Mouse (Mus musculus) neural tube, embryonic 11.5 days (tissue): ENCODE measurements at regions not wholly inside any gene's neighbourhood (a gene's known extent, or its start where the extent isn't known, plus 50 kb on each side); places are given as distances from the start of the nearest gene placed in this dataset.

Source experiments
- ATAC-seq: fragments of 200-750 bp; cut with Nextera tagmentation; 2 replicates; pipeline ENCODE4 v1.8.0; 2017; ENCODE audit warnings: moderate number of reproducible peaks, mild to moderate bottlenecking, moderate TSS enrichment, moderate library complexity; ENCODE audit not compliant: insufficient read depth, low FRiP score, low TSS enrichment
- DNase-seq: peaks from one replicate; pipeline ENCODE4 v3.0.0-alpha.2; 2015; ENCODE audit warnings: low spot score
- H3K27ac ChIP-seq: fragments of 300-500 bp; sonication (generic); 2 replicates; pipeline ENCODE4 v1.5.1; 2014; ENCODE audit warnings: low read depth, mild to moderate bottlenecking, low read length
- H3K27me3 ChIP-seq: fragments of 300-500 bp; sonication (generic); 2 replicates; pipeline ENCODE4 v1.6.1; 2014; ENCODE audit warnings: mild to moderate bottlenecking, low read length, mixed read lengths; ENCODE audit not compliant: control insufficient read depth, insufficient read depth
- H3K36me3 ChIP-seq: fragments of 300-500 bp; sonication (generic); 2 replicates; pipeline ENCODE4 v1.6.1; 2014; ENCODE audit warnings: mild to moderate bottlenecking, low read length, moderate library complexity, mixed read lengths; ENCODE audit not compliant: control insufficient read depth, insufficient read depth
- H3K4me1 ChIP-seq: fragments of 300-500 bp; sonication (generic); 2 replicates; pipeline ENCODE4 v1.6.1; 2014; ENCODE audit warnings: low read length, mixed read lengths; ENCODE audit not compliant: control insufficient read depth, insufficient read depth
- H3K4me2 ChIP-seq: fragments of 300-500 bp; sonication (generic); 2 replicates; pipeline ENCODE4 v1.6.1; 2014; ENCODE audit warnings: low read depth, mild to moderate bottlenecking, moderate library complexity
- H3K4me3 ChIP-seq: fragments of 300-500 bp; sonication (generic); 2 replicates; pipeline ENCODE4 v1.5.1; 2014; ENCODE audit warnings: low read depth, low read length
- H3K9ac ChIP-seq: fragments of 300-500 bp; sonication (generic); 2 replicates; pipeline ENCODE4 v1.6.1; 2014; ENCODE audit warnings: mild to moderate bottlenecking, low read length
- H3K9me3 ChIP-seq: fragments of 300-500 bp; sonication (generic); 2 replicates; pipeline ENCODE4 v1.6.1; 2016; ENCODE audit warnings: low read length; ENCODE audit not compliant: control insufficient read depth
- WGBS: fragments of 180-500 bp; shearing (Covaris S2); extraction: QIAGEN DNeasy Blood & Tissue Kit; methylation state at CpG from one replicate; pipeline ENCODE4 v1.1.7; 2014; 5-methylcytosine and 5-hydroxymethylcytosine counted together

DNA sequence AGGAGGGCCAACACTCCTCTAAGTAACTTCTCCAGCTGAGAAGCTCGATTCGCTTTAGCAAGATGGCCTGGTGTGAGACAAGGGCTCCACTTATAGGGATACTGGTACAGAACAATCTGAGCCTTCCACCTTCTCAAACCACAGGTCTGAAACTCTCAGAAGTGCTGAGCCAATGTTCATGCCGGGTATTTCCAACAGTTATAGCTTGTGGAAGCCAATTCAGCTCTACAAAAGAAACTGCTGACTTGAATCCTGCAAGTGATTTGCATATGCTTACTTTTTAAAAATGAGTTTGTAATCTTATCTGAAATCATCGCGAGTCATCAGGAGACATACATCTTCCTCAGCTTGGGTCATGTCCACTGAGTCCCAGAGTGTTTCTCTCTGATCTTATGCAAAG, 273.2 kb downstream of the Car8 start:
- DNase-seq (no peak), ATAC-seq (no peak)
- Histone ChIP-seq H3K9me3 (no peaks in the 10 kb centered on the region), H3K36me3 (no peaks in the 10 kb centered on the region), H3K9ac (no peak overlapping the region), H3K4me3 (no peak overlapping the region), H3K27me3 (no peaks in the 10 kb centered on the region), H3K27ac (no peak overlapping the region), H3K4me2 (no peak overlapping the region), H3K4me1 (no peaks in the 10 kb centered on the region)
- 97% methylated on average over 5 of the region's 5 CpGs for WGBS

DNA sequence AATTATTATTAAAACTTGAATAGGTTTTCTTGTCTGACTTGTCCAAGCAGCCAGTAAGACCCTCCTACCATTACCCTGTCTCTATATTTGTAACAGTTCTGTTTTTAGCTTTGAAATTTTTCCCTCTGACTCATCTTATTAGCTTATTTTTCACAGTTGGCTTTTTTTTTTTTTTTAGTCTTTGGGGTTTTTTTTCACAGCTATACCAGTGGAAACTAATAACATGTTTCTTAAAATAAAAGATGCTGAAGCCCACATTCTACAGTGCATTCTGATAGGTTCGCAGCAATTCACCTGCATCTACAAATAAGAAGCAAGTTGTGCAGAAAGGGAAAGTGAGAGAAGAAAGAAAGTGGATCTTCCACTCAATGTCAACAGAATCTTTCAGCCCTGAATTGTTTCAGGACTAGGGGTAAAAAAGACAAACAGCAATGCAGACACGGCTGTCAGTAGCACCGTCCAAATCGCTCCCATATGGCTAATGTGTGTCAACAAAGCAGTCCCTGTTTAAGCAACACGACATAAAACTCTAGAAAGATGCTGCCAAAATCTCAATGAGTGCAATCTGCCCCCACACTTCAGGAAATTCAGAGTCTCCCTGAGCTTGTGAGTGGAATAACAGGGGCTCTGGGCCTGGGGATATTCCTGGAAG, 277.2 kb downstream of the Car8 start:
- DNase-seq (no peak), ATAC-seq (no peak)
- WGBS: 69% methylated on average over 5 of the region's 5 CpGs
- Histone ChIP-seq H3K36me3 (no peaks in the 10 kb centered on the region), H3K27me3 (no peaks in the 10 kb centered on the region), H3K4me3 (no peak overlapping the region), H3K9me3 (no peaks in the 10 kb centered on the region), H3K27ac (no peak overlapping the region), H3K9ac (no peak overlapping the region), H3K4me1 (no peaks in the 10 kb centered on the region), H3K4me2 (no peak overlapping the region)

DNA sequence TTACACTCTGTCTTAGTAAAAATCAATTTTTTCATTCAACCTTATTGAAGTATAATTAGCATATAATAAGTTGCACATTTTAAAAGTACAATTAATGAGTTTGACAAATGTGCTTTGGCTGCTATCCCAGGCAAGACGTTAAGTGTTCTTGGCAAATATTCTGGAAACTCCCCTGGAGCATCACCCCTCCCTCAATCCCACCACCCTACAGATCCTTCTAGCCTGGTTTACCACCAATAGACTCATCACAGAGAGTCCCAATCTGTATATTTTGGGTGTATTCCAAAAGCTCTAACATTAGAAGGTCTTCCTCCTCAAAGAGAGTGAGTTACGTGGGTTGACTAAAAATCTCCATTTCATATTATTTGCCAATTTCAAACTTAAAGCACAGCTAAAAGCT, 278.5 kb downstream of the Car8 start:
- Histone ChIP-seq H3K9me3 (no peaks in the 10 kb centered on the region), H3K27ac (no peak overlapping the region), H3K9ac (no peak overlapping the region), H3K4me3 (no peak overlapping the region), H3K4me2 (no peak overlapping the region), H3K4me1 (no peaks in the 10 kb centered on the region), H3K27me3 (no peaks in the 10 kb centered on the region), H3K36me3 (no peaks in the 10 kb centered on the region)
- no peak for DNase-seq
- WGBS: 72% methylated on average over 2 of the region's 2 CpGs
- no peak for ATAC-seq

DNA sequence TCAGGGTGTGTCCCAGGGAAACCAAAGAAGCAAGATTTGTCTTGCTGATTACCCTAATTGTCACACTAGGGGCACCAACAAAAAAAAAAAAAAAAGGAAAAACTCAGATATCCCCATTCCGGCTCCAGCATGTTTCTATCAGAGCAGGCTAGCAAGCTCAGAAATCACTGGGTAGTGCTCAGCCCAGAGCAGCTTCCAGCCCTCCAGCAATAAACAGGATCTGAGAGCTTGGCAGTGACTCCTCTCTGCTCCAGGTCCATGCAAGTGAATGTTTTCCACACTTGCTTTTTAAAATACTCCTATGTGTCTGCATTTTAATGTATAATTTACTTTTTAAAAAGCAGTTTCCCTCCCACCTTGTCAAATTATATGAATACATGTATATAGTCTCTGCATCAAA, 290.8 kb downstream of the Car8 start:
- 79% methylated on average over 1 of the region's 1 CpGs for WGBS
- no peak overlapping the region for H3K4me3 ChIP-seq
- ATAC-seq: no peak

DNA sequence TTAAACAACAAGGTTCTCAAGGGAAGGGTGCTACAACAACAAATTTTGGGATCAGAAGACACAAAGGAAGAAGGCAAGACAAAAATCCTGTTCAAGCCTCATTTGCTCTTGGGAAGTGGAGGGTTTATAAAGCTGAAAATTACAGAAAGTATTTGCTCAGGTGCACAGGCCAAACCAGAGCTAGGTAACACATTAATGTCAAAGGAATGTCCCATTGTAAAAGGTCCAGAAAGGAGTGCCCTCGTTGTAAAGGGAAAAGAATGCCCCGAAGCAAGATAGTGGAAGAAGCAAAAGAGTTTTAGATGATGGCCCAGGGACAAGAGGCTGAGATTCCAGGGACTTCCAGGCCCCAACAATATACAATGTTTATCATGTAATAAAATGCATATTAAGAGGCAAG, 317.3 kb downstream of the Car8 start:
- H3K4me2 ChIP-seq: no peak overlapping the region
- WGBS: 64% methylated on average over 2 of the region's 2 CpGs
- no peaks in the 10 kb centered on the region for H3K4me1 ChIP-seq
- H3K36me3 ChIP-seq: no peaks in the 10 kb centered on the region
- H3K9ac ChIP-seq: no peak overlapping the region
- no peak for ATAC-seq
- H3K27ac ChIP-seq: no peak overlapping the region
- H3K4me3 ChIP-seq: no peak overlapping the region
- H3K27me3 ChIP-seq: no peaks in the 10 kb centered on the region
- H3K9me3 ChIP-seq: no peaks in the 10 kb centered on the region
- no peak for DNase-seq

More for the DNA sequence above, 290.8 kb downstream of the Car8 start:
- no peak for DNase-seq
- H3K36me3 ChIP-seq: no peaks in the 10 kb centered on the region
- H3K9ac ChIP-seq: no peak overlapping the region
- H3K27ac ChIP-seq: no peak overlapping the region
- H3K9me3 ChIP-seq: no peaks in the 10 kb centered on the region
- no peaks in the 10 kb centered on the region for H3K4me1 ChIP-seq
- no peak overlapping the region for H3K4me2 ChIP-seq
- no peaks in the 10 kb centered on the region for H3K27me3 ChIP-seq

DNA sequence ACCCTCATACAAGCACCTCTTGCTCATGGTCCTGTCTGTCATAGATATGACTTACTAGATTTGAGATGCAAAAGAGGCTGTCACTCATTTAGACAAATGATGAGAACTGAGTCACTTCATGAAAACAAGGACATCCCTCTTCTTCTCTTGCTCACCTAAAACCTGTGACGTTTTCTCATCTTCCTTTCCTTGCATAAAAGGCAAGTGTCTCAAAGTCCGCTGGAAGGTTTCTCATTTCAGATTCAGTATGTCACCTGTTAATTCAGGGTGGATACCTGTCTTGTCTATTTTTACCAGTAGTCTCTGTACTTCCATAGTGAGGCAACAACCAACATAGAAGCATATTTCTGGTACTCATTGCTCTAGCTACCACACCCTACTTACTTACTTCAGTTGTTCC, 325.6 kb downstream of the Car8 start:
- no peaks in the 10 kb centered on the region for H3K4me1 ChIP-seq
- H3K4me2 ChIP-seq: no peak overlapping the region
- H3K4me3 ChIP-seq: no peak overlapping the region
- H3K9me3 ChIP-seq: no peaks in the 10 kb centered on the region
- ATAC-seq (no peak), DNase-seq (no peak)
- no peak overlapping the region for H3K27ac ChIP-seq
- H3K36me3 ChIP-seq: no peaks in the 10 kb centered on the region
- 93% methylated on average over 2 of the region's 2 CpGs for WGBS
- H3K27me3 ChIP-seq: no peaks in the 10 kb centered on the region
- no peak overlapping the region for H3K9ac ChIP-seq

DNA sequence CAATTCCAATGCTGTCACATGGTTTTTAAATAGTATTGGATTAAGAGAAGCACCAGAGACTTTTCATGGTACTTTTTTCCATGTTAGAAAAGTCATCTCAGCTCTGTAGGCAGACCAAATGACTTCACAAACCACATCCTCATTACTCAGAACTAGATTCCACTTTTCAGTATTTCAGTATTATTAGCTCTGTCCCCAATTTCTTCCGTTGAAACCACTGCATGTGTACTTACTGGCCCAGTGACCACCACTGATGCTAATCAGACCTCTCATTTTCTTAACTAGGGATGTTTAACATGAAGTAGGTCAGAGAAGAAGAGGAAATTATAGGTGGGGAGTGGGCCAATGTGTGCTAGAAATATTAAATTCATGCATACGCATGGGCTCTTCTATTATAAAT, 326.2 kb downstream of the Car8 start:
- H3K27me3 ChIP-seq: no peaks in the 10 kb centered on the region
- no peak overlapping the region for H3K9ac ChIP-seq
- no peaks in the 10 kb centered on the region for H3K4me1 ChIP-seq
- H3K4me3 ChIP-seq: no peak overlapping the region
- no peak overlapping the region for H3K4me2 ChIP-seq
- H3K9me3 ChIP-seq: no peaks in the 10 kb centered on the region
- no peaks in the 10 kb centered on the region for H3K36me3 ChIP-seq
- ATAC-seq: no peak
- 91% methylated on average over 2 of the region's 2 CpGs for WGBS
- H3K27ac ChIP-seq: no peak overlapping the region
- DNase-seq: no peak

DNA sequence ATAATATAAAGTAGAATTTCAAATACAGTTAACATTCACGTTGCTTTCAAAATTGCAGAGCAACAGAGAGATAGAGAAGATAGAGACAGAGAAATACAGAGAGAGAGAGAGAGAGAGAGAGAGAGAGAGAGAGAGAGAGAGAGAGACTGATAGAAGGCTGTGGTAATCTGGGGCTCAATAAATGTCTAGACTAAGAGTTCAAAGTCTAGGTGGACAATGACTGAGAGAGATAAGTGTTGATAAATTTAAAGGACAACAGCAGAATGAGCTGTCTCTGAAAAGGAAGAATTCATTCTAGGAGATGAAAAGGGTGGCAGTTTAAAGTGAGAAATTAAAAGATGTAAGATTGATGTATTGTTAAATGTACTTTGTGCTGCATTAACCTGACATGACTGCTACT, 335.7 kb downstream of the Car8 start:
- H3K27me3 ChIP-seq: no peaks in the 10 kb centered on the region
- no peak overlapping the region for H3K4me3 ChIP-seq
- no peak for ATAC-seq
- no peaks in the 10 kb centered on the region for H3K36me3 ChIP-seq
- no peak overlapping the region for H3K4me2 ChIP-seq
- H3K4me1 ChIP-seq: no peaks in the 10 kb centered on the region
- no peak overlapping the region for H3K27ac ChIP-seq
- WGBS: 50% methylated on average over 1 of the region's 1 CpGs
- DNase-seq: no peak
- H3K9me3 ChIP-seq: no peaks in the 10 kb centered on the region
- H3K9ac ChIP-seq: no peak overlapping the region

DNA sequence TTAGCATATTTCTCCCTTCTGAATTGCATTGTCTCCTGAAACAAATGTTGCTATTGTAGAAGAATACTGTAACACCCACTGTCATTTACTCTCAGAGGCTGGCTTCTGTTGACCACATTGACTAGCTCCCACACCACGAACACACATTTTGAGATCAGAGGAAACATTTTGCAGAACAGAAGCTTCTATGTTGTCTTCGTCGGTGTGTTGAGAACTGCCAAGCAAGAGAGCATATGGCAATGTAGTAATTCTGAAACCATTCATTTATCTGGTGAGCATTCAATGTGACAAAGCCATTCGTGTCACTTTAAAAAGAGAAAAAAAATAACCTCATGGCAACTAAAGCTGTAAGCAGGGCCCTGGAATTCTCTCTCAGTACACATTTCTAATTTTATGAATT, 343.9 kb downstream of the Car8 start:
- H3K4me3 ChIP-seq: no peak overlapping the region
- no peaks in the 10 kb centered on the region for H3K9me3 ChIP-seq
- H3K4me2 ChIP-seq: no peak overlapping the region
- H3K9ac ChIP-seq: no peak overlapping the region
- no peaks in the 10 kb centered on the region for H3K27me3 ChIP-seq
- no peak for DNase-seq
- no peaks in the 10 kb centered on the region for H3K36me3 ChIP-seq
- no peak overlapping the region for H3K27ac ChIP-seq
- no peaks in the 10 kb centered on the region for H3K4me1 ChIP-seq
- 76% methylated on average over 4 of the region's 4 CpGs for WGBS
- no peak for ATAC-seq
